Mouse (Mus musculus) gastrocnemius, postnatal 14 days (tissue): Measurements from ENCODE around the gene Sos2. TPM values are rescaled to one million over a fixed set of nuclear protein-coding genes. Genes with fewer than 3 reads are reported as not detected.
A peak's percentile ranks its signal among the peaks of the same experiment; 100 is the strongest.
"Not testable (repeated sequence)": the region's sequence is repeated elsewhere in the genome, so short reads cannot be mapped to it uniquely, and the experiment has no call there.

Source experiments
- DNase-seq: peaks from one replicate; pipeline ENCODE4 v3.0.0; 2021; ENCODE audit warnings: mixed read lengths
- intact Hi-C: fragments of 180-260 bp; cut with DNase I; formaldehyde crosslinking; loops from one replicate; pipeline ENCODE4 v1.15.1; 2025; ENCODE audit warnings: low total_unique reads
- total RNA-seq, 2 experiments: library from RNA; stranded (reverse); gene quantifications; 2 replicates each; pipeline ENCODE4 v1.2.3; 2021

Gene Sos2
- total RNA-seq, 2 experiments from 2014 or later: 27.2 to 29.2 TPM

DNA sequence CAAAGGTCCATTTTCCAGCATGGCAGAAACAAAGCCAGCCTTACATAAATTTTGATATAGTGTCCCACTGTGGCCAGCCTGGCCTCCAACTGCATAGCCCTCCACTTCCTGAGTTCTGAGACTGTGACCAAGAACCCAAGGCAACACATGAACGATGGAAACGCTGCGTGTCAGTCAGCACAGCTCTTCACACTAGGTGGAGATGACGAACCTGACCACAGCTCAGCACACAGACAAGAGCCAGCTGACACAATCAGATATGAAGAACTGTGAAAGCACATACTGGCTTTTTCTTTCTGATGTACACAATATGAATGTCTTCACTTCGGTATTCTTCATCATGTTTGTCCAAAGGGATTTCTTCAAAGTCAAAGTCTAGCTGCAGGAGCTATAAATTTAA is 102.0 kb downstream of the Sos2 start:
- intact Hi-C loops: loop anchor here (10.0 kb wide), 2 partner anchors 125 to 215 kb away; no protein-coding TSS in a partner anchor
- no peak for DNase-seq

- no peak for DNase-seq
- intact Hi-C loops: loop anchor here (10.0 kb wide), 2 partner anchors 121 to 211 kb away; no protein-coding TSS in a partner anchor
These were observed 105.5 kb downstream of the Sos2 start for GRCm38 (mm10) chr12:69576120-69576627.

GRCm38 (mm10) chr12:69573916-69574881 is 107.5 kb downstream of the Sos2 start:
- peak; percentile 65 for DNase-seq
- intact Hi-C loops: loop anchor here (10.0 kb wide), 2 partner anchors 119 to 209 kb away; no protein-coding TSS in a partner anchor

- DNase-seq: no peak
- intact Hi-C loops: loop anchor here (10.0 kb wide), 2 partner anchors 118 to 208 kb away; no protein-coding TSS in a partner anchor
These were observed 108.4 kb downstream of the Sos2 start for GRCm38 (mm10) chr12:69573271-69573670.

DNA sequence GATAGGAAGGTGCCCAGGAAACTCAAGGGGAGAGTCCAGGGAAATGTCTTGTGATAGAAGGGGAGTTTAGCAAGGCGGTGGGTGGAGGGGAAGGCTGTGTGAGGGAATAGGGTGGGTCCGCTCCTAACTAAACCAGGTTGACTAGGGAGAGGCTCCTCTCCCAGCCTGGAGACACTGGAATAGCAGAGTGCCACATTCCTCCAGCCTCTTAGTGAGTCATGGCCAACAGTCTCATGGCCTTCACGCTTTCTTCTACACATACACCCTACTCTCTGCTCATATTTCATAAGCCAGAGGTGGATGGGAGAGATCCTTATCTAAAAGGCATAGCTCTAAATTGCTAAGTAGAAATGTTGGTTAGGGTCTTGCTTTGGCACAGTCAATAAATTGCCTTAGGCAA is 111.7 kb downstream of the Sos2 start:
- intact Hi-C loops: loop anchor here (10.0 kb wide), 2 partner anchors 115 to 205 kb away; no protein-coding TSS in a partner anchor
- no peak for DNase-seq

- DNase-seq: no peak
- intact Hi-C loops: no loop called here
These were observed 113.4 kb downstream of the Sos2 start for GRCm38 (mm10) chr12:69568266-69568665.

GRCm38 (mm10) chr12:69561006-69561405 is 120.6 kb downstream of the Sos2 start:
- DNase-seq, intact Hi-C loops: not testable (repeated sequence)

DNA sequence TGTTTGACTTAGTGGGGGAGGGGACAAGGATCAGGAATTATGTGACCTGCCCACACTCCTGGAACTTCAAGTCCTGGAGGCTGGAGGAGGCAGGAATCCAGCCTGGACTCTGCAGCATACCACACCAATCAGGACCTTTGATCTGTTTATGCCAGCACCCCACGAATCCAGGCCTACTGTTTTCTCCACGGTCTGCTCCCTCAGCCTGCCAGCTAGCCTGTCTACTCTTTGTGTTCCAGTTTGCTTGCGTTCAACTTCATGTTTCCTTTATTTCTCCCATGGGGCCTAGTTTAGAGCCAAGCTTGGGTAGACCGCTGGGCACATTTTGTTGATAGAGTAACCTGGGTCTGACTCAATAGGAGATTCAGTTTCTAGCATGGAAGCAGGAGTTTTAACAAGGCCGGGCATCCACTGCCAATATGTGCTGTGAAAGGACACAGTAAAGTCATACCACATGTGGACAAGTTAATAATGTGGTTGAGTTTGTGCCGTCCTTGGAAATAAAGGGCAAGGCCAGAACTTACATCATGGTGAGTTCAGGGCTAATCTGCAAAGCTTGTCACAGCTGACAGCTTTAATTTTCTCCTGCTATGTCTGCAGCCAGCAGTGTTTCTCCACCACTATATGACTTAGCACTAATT is 125.3 kb downstream of the Sos2 start:
- intact Hi-C loops: no loop called here

GRCm38 (mm10) chr12:69545456-69546178 is 136.0 kb downstream of the Sos2 start:
- intact Hi-C loops: no loop called here
- DNase-seq: no peak

More for the DNA sequence above, 125.3 kb downstream of the Sos2 start:
- no peak for DNase-seq

GRCm38 (mm10) chr12:69544994-69545393 is 136.7 kb downstream of the Sos2 start:
- DNase-seq: no peak
- intact Hi-C loops: no loop called here

DNA sequence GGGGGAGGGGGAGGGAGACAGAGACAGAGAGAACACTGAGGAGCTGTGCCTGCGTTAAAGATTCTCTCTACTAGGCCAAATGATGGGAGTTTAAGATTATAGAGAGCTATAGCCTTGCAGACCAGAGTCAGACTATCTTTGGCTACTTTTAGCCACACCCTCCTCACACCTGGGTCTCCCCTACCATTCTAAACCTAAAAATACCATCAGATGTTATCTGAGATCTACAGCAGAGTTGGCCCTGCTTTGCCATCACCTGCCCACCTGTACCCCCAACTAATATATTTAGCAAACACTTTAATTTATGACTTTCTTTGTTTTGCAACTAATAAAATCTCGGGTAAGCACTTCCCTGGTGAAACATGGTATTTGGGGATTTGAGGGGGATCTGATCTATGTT is 137.1 kb downstream of the Sos2 start:
- DNase-seq: no peak
- intact Hi-C loops: no loop called here

GRCm38 (mm10) chr12:69542376-69542775 is 139.3 kb downstream of the Sos2 start:
- no peak for DNase-seq
- intact Hi-C loops: no loop called here

GRCm38 (mm10) chr12:69541663-69542062 is 140.0 kb downstream of the Sos2 start:
- intact Hi-C loops: no loop called here
- DNase-seq: no peak

- DNase-seq: no peak
- intact Hi-C loops: no loop called here
These were observed 142.3 kb downstream of the Sos2 start for GRCm38 (mm10) chr12:69539353-69539752.

- intact Hi-C loops: no loop called here
- no peak for DNase-seq
These were observed 143.2 kb downstream of the Sos2 start for GRCm38 (mm10) chr12:69538362-69538950.

- peak; percentile 48 for DNase-seq
- intact Hi-C loops: no loop called here
These were observed 143.8 kb downstream of the Sos2 start for GRCm38 (mm10) chr12:69537675-69538361.

DNA sequence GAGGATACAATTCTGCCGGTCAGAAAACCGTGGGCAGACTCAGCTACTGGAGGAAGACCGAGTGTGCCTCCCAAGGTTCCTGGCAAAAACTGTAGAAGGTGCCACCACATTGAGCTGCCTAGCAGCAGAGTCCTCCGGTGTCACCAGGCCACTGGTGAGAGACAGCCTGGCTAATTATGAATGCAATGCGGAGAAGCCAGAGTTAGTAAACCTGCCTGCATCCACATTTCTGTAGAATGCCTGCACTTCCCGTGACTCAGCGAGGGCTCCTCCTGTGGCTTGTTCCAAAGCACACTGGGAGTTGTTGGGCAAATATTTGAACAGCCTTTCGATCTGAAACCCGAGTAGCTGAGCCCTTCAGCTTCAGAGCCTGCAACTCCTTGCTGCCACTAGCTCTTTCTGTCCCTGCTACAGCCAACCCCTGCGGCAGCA is 144.4 kb downstream of the Sos2 start:
- intact Hi-C loops: no loop called here
- DNase-seq: peak; percentile 57

GRCm38 (mm10) chr12:69536616-69537242 is 144.9 kb downstream of the Sos2 start:
- no peak for DNase-seq
- intact Hi-C loops: no loop called here
